Mouse (Mus musculus) intestine, embryonic 15.5 days (tissue): Measurements from ENCODE around the gene Flt3. TPM values are rescaled to one million over a fixed set of nuclear protein-coding genes. Genes with fewer than 3 reads are reported as not detected.
A peak's percentile ranks its signal among the peaks of the same experiment; 100 is the strongest.

ENCODE experiments used
- ATAC-seq: fragments of 200-750 bp; cut with Nextera tagmentation; 2 replicates; pipeline ENCODE4 v1.8.0; 2017; ENCODE audit warnings: moderate TSS enrichment, moderate library complexity
- H3K27ac ChIP-seq: fragments of 300-500 bp; sonication (generic); 2 replicates; pipeline ENCODE4 v1.5.1; 2015; ENCODE audit warnings: mild to moderate bottlenecking, inconsistent platforms
- H3K27me3 ChIP-seq: fragments of 300-500 bp; sonication (generic); replicated peaks from 2 replicates; pipeline ENCODE4 v1.6.1; 2015; ENCODE audit warnings: inconsistent platforms
- H3K36me3 ChIP-seq: fragments of 300-500 bp; sonication (generic); 2 replicates; pipeline ENCODE4 v1.6.1; 2015; ENCODE audit warnings: inconsistent platforms
- H3K4me1 ChIP-seq: fragments of 300-500 bp; sonication (generic); replicated peaks from 2 replicates; pipeline ENCODE4 v1.6.1; 2015; ENCODE audit warnings: inconsistent platforms
- H3K4me2 ChIP-seq: fragments of 300-500 bp; sonication (generic); replicated peaks from 2 replicates; pipeline ENCODE4 v1.6.1; 2015; ENCODE audit warnings: mild to moderate bottlenecking, inconsistent platforms
- H3K4me3 ChIP-seq: fragments of 300-500 bp; sonication (generic); replicated peaks from 2 replicates; pipeline ENCODE4 v1.5.1; 2015; ENCODE audit warnings: inconsistent platforms
- H3K9ac ChIP-seq: fragments of 300-500 bp; sonication (generic); 2 replicates; pipeline ENCODE4 v1.6.1; 2015; ENCODE audit warnings: inconsistent platforms
- H3K9me3 ChIP-seq: fragments of 300-500 bp; sonication (generic); 2 replicates; pipeline ENCODE4 v1.6.1; 2016; ENCODE audit warnings: inconsistent platforms
- WGBS: fragments of 180-500 bp; shearing (Covaris S2); methylation state at CpG from one replicate; pipeline ENCODE4 v1.1.7; 2015; 5-methylcytosine and 5-hydroxymethylcytosine counted together
- polyA plus RNA-seq: library from polyadenylated mRNA; unstranded; fragments of >200 nt; fragmentation: Nextera tagmentation; extraction: Ambion mirVana; gene quantifications from 2 replicates; pipeline ENCODE4 v1.2.1, GENCODE M21; 2015

Flt3 gene
- polyA plus RNA-seq, 1 experiment from 2014 or later: 0.31 TPM

- no peaks in the 10 kb centered on the region for H3K36me3 ChIP-seq
- WGBS: under 1% methylated on average over 54 of the region's 54 CpGs
- ATAC-seq: no peak
- peak overlapping the region; percentile 94 for H3K27ac ChIP-seq
- H3K4me2 ChIP-seq: 0 out of 2 replicates have a peak overlapping the region, but pooled peaks have one; percentile 17
- peak overlapping the region; percentile 79 for H3K9ac ChIP-seq
- peaks cover 89% of the 10 kb centered on the region for H3K27me3 ChIP-seq
- H3K9me3 ChIP-seq: no peaks in the 10 kb centered on the region
- peaks cover 17% of the 10 kb centered on the region for H3K4me1 ChIP-seq
- peak overlapping the region; percentile 56 for H3K4me3 ChIP-seq
Measured at GRCm38 (mm10) chr5:147304276-147305155, 95.8 kb downstream of the Flt3 start.

- peaks cover 87% of the 10 kb centered on the region for H3K27me3 ChIP-seq
- peak overlapping the region; percentile 79 for H3K9ac ChIP-seq
- H3K9me3 ChIP-seq: no peaks in the 10 kb centered on the region
- H3K4me3 ChIP-seq: peak overlapping the region; percentile 56
- H3K36me3 ChIP-seq: no peaks in the 10 kb centered on the region
- peak overlapping the region; percentile 57 for H3K4me2 ChIP-seq
- H3K4me1 ChIP-seq: peaks cover 21% of the 10 kb centered on the region
- peak overlapping the region; percentile 18 for H3K27ac ChIP-seq
- no peak for ATAC-seq
- WGBS: 8% methylated on average over 13 of the region's 13 CpGs
Measured at GRCm38 (mm10) chr5:147302746-147303400, 97.4 kb downstream of the Flt3 start.

- peak overlapping the region; percentile 57 for H3K4me2 ChIP-seq
- no peak for ATAC-seq
- peak overlapping the region; percentile 78; the same call in 1 of the 2 replicates for H3K27ac ChIP-seq
- peaks cover 21% of the 10 kb centered on the region for H3K4me1 ChIP-seq
- H3K9ac ChIP-seq: peak overlapping the region; percentile 79
- H3K27me3 ChIP-seq: peaks cover 81% of the 10 kb centered on the region
- WGBS: 12% methylated on average over 8 of the region's 8 CpGs
- no peaks in the 10 kb centered on the region for H3K9me3 ChIP-seq
- H3K4me3 ChIP-seq: peak overlapping the region; percentile 56
- no peaks in the 10 kb centered on the region for H3K36me3 ChIP-seq
Measured at GRCm38 (mm10) chr5:147302141-147302540, 98.1 kb downstream of the Flt3 start.

GRCm38 (mm10) chr5:147301781-147302070 lies 98.6 kb downstream of the Flt3 start:
- Histone ChIP-seq H3K9me3 (no peaks in the 10 kb centered on the region), H3K27ac (peak overlapping the region; percentile 78), H3K4me1 (peaks cover 21% of the 10 kb centered on the region), H3K36me3 (no peaks in the 10 kb centered on the region), H3K4me3 (peak overlapping the region; percentile 56), H3K27me3 (peaks cover 77% of the 10 kb centered on the region), H3K4me2 (peak overlapping the region; percentile 57), H3K9ac (peak overlapping the region; percentile 79)
- no peak for ATAC-seq
- WGBS: 3% methylated on average over 10 of the region's 10 CpGs

- Histone ChIP-seq H3K4me2 (peak overlapping the region; percentile 57), H3K4me3 (peak overlapping the region; percentile 56), H3K27ac (peak overlapping the region; percentile 78), H3K9me3 (no peaks in the 10 kb centered on the region), H3K27me3 (peaks cover 71% of the 10 kb centered on the region), H3K36me3 (no peaks in the 10 kb centered on the region), H3K4me1 (peaks cover 16% of the 10 kb centered on the region), H3K9ac (peak overlapping the region; percentile 79)
- WGBS: 3% methylated on average over 21 of the region's 21 CpGs
- ATAC-seq: no peak
Measured at GRCm38 (mm10) chr5:147300917-147301780, 99.1 kb downstream of the Flt3 start.

- WGBS: 4% methylated on average over 4 of the region's 4 CpGs
- ATAC-seq: peak; percentile 72
- peak overlapping the region; percentile 56 for H3K4me3 ChIP-seq
- peak overlapping the region; percentile 78 for H3K27ac ChIP-seq
- peak overlapping the region; percentile 57 for H3K4me2 ChIP-seq
- H3K9me3 ChIP-seq: no peaks in the 10 kb centered on the region
- no peaks in the 10 kb centered on the region for H3K36me3 ChIP-seq
- peak overlapping the region; percentile 34 for H3K9ac ChIP-seq
- H3K27me3 ChIP-seq: peaks cover 64% of the 10 kb centered on the region
- H3K4me1 ChIP-seq: peaks cover 16% of the 10 kb centered on the region; the same call in 1 of the 2 replicates
Measured at GRCm38 (mm10) chr5:147300001-147300363, 100.3 kb downstream of the Flt3 start.

- no peaks in the 10 kb centered on the region for H3K9me3 ChIP-seq
- peak overlapping the region; percentile 78 for H3K27ac ChIP-seq
- H3K4me1 ChIP-seq: peaks cover 16% of the 10 kb centered on the region; the same call in 1 of the 2 replicates
- no peaks in the 10 kb centered on the region for H3K36me3 ChIP-seq
- peak; percentile 94 for ATAC-seq
- H3K9ac ChIP-seq: peak overlapping the region; percentile 34
- 2% methylated on average over 41 of the region's 41 CpGs for WGBS
- peak overlapping the region; percentile 56 for H3K4me3 ChIP-seq
- H3K4me2 ChIP-seq: peak overlapping the region; percentile 57
- peaks cover 58% of the 10 kb centered on the region for H3K27me3 ChIP-seq
Measured at GRCm38 (mm10) chr5:147299255-147300000, 100.9 kb downstream of the Flt3 start.

- Histone ChIP-seq H3K4me1 (peaks cover 28% of the 10 kb centered on the region), H3K9me3 (no peaks in the 10 kb centered on the region), H3K4me2 (no peak overlapping the region), H3K9ac (no peak overlapping the region), H3K27ac (no peak overlapping the region), H3K4me3 (no peak overlapping the region), H3K27me3 (peaks cover 54% of the 10 kb centered on the region), H3K36me3 (no peaks in the 10 kb centered on the region)
- 63% methylated on average over 5 of the region's 5 CpGs for WGBS
- no peak for ATAC-seq
Measured at GRCm38 (mm10) chr5:147297249-147297648, 103.0 kb downstream of the Flt3 start.

GRCm38 (mm10) chr5:147294121-147294520 lies 106.2 kb downstream of the Flt3 start:
- no peak overlapping the region for H3K27ac ChIP-seq
- H3K27me3 ChIP-seq: peaks cover 35% of the 10 kb centered on the region
- no peaks in the 10 kb centered on the region for H3K9me3 ChIP-seq
- H3K36me3 ChIP-seq: no peaks in the 10 kb centered on the region
- H3K4me2 ChIP-seq: peak overlapping the region; percentile 17; the same call in 1 of the 2 replicates
- H3K4me3 ChIP-seq: no peak overlapping the region
- peak; percentile 32 for ATAC-seq
- H3K4me1 ChIP-seq: peaks cover 18% of the 10 kb centered on the region
- no peak overlapping the region for H3K9ac ChIP-seq
- WGBS: 19% methylated on average over 20 of the region's 20 CpGs

- H3K4me1 ChIP-seq: peaks cover 17% of the 10 kb centered on the region
- H3K27ac ChIP-seq: peak overlapping the region; percentile 81
- WGBS: 22% methylated on average over 18 of the region's 18 CpGs
- no peaks in the 10 kb centered on the region for H3K9me3 ChIP-seq
- peak overlapping the region; percentile 43 for H3K4me2 ChIP-seq
- ATAC-seq: peak; percentile 83
- peaks cover 29% of the 10 kb centered on the region for H3K27me3 ChIP-seq
- H3K4me3 ChIP-seq: no peak overlapping the region
- H3K36me3 ChIP-seq: no peaks in the 10 kb centered on the region
- no peak overlapping the region for H3K9ac ChIP-seq
Measured at GRCm38 (mm10) chr5:147293127-147293910, 107.0 kb downstream of the Flt3 start.
